Mouse (Mus musculus) ES-CJ7 (cell line): ENCODE measurements around the gene Itgb1.
A peak's percentile ranks its signal among the peaks of the same experiment; 100 is the strongest.

Source experiments
- DNase-seq: peaks from one replicate; pipeline ENCODE4 v3.0.0; 2011; ENCODE audit warnings: low read depth, low spot score

Itgb1 gene

GRCm38 (mm10) chr8:128681970-128682369 lies 3.5 kb upstream of the Itgb1 start:
- DNase-seq, result no peak

DNA sequence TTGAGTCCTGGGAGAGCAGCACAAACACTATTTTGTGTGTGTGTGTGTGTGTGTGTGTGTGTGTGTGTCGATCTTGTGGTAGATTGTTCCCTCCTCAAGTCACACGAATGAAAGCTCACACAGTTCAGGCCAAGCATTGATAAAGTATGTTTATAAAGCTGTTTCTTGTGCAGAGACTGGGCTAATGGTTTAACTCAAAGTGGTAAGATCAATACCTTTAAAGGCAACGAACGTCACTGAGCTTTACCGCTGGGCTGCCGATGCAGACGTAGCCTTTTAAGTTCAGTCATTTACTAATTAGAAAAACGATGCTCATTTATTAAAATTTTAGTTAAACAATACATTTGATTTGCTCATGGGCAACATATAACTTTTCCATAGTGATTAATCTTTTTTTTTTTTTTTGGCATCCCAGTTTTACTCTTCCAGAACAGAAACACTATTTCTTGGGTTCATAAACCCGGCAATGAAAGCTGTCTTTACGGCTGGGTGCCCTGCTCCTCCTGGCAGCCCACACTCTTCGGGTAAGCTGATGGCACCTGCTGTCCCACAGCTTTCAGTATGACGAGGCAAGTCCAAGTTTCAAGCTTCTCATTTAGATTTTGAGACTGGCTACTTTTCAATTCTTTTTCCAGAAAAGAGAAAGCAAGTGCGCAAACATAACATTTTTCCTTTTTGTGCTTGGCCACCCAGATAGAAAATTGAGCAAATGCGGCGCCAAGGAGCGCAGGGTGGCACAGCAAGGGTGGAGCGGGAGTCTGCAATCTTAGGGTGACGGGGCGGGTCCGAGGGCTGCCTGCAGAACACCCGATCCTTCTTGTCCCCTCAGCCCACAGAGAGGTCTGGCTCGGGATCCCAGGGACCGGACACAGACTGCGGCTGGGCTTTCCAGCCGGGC lies 596 bp upstream of the Itgb1 start:
- DNase-seq, result no peak

- no peak for DNase-seq
Measured at GRCm38 (mm10) chr8:128686429-128686990, 1.1 kb downstream of the Itgb1 start.

GRCm38 (mm10) chr8:128688679-128689078 lies 3.2 kb downstream of the Itgb1 start:
- DNase-seq, result no peak

DNA sequence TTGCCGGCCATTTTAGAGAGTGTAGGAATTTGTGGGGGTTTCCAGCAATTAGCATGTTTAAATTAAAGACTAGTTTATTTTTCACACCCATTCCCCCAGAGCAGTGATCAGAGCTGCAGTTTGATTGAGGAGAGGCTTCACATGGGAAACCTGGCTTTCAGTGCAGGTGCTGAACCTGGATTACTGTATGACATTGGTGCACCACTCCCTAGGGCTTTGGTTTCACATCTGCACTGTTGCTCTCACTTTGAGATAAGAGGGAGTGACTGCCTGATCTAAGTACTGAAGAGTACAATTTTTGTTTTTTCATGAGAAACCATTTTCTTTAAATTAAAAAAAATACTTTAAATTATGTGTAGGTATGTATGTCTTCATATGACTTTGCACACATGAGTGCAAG lies 4.6 kb downstream of the Itgb1 start:
- DNase-seq, result no peak

DNA sequence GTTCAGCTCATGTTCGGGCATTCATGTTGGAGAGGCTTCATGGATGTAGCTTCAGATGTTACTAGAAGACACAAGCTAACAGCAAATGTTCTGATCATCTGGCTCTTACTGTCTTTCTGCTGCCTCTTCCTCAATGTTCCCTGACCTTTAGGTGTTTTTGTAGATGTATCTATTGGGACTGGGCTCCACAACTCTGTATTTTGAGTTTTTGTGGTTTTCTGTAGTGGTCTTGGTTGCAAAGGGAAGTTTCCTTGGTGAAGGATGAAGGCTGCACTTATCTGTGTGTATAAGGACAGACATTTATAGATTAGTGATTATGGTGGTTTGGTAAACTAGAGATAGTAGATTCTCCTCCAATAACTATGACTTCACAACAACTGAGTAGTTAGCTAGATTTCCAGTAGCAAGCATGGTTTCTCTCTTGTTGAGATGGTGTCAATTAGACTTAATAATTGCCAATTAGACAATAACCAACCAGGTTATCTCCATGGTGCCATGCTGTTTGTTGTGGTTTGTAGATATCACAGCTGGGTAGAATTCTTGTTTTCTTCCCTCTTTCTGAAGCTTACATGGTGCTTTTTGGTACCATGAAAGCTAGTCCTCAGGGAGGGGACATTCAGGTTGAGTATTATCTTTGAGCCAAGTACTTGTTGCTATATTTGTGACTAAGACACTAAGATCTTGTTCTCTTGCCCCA lies 11.4 kb downstream of the Itgb1 start:
- no peak for DNase-seq

GRCm38 (mm10) chr8:128697945-128698344 lies 12.5 kb downstream of the Itgb1 start:
- DNase-seq, result no peak

GRCm38 (mm10) chr8:128704376-128704775 lies 18.9 kb downstream of the Itgb1 start:
- DNase-seq, result no peak

- no peak for DNase-seq
Measured at GRCm38 (mm10) chr8:128704836-128705235, 19.4 kb downstream of the Itgb1 start.

DNA sequence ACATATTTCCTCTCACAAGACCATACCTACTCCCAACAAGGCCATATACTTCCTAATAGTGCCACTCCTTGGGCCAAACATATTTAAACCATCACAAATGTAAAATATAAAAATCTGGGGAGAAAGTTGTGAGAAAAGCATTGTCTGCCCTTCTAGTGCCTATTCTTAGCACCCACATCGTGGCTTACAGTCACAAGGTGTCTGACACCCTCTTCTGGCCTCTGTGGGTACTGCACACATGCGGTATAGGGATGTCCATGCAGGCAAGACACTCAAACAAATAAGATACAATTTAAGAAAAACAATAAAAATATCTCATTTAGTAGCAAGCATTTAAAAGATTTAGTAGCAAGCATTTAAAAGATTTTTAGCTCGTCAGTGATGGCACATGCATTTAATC lies 23.8 kb downstream of the Itgb1 start:
- DNase-seq, result peak; percentile 84

DNA sequence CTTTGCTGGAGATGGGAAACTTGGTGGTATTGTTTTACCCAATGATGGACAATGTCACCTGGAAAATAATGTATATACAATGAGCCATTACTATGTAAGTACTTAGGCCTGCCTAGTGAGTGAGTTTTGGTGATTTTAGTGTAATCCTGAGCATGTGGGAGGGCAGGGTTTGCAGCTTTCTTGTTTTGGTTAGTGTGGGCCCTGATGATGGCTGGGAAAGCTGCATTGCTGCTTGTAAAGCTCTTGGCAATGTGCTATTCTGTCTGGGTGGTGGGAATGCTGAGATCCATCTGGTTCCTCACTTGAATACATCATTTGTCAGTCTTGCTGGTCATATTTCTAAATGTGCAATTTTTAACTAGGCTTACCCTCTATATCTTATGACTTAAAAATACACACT lies 30.7 kb downstream of the Itgb1 start:
- no peak for DNase-seq

GRCm38 (mm10) chr8:128724819-128725218 lies 39.4 kb downstream of the Itgb1 start:
- peak; percentile 66 for DNase-seq

- DNase-seq, result no peak
Measured at GRCm38 (mm10) chr8:128727213-128727612, 41.8 kb downstream of the Itgb1 start.

DNA sequence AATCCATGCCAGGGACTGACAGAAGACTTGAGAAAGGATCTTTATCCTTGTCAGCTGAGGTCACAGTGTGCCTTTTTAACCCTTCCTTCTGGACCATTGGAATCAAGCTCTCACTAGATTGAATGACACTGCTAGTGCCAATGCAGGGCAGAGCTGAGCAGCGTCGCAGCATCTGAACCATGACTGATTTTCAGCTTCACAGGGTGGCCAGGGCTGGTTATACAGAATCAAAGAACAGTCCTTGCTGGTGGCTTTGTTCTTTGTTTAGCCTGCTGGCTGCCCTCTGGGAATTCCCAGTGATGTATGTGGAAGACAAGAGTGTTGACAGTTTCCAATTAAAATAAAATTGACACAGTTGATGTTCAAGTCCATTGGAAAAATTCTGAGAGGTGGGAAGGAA lies 46.8 kb downstream of the Itgb1 start:
- DNase-seq, result no peak

DNA sequence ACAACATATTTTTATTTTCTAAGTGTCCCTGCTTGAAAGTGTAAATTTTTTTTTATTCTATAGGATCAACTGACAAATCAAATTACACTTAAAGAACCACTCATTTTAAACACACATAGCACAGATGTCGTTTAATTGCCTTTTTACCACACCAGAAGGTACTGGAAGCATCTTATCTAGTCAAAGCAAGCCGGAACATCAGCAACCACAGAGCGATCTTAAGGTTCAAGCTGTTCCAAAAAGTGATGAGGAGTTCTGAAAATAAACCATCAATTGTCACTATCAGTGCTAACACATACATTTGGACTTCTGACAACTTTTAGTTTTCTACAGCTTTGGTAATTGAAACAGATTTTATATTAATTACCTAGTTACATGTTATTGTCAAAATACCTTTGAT lies 48.7 kb downstream of the Itgb1 start:
- DNase-seq, result no peak

DNA sequence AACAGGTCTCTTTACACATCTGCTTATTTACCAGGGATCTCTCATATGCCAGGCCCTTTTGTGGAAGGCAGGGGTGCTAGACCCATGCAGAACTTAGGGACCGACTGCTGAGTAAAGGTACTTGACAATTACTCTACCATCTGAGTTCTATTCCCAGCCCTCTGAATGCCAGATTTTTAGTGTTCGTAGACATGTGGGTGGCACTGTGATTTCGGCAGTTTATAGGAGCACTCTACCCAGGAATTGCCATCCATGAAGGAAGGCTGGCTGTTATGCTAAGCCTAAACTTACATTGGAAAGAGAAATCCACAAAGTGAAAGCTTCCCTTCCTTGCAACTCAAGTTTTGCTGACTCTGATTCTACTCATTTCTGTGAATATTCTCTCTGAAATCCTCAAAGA lies 50.2 kb downstream of the Itgb1 start:
- DNase-seq, result no peak
